Mouse (Mus musculus) common myeloid progenitor, adult 5-6 weeks (primary cell): Measurements from ENCODE around the gene 4930426L09Rik. TPM values are rescaled to one million over a fixed set of nuclear protein-coding genes. Genes with fewer than 3 reads are reported as not detected.

Source experiments
- ATAC-seq: replicated peaks from 2 replicates; pipeline ENCODE4 v1.8.0; 2016; ENCODE audit warnings: low read depth, mild to moderate bottlenecking, moderate TSS enrichment, inconsistent platforms; ENCODE audit not compliant: poor library complexity, severe bottlenecking
- total RNA-seq: library from RNA; stranded (forward); fragments of 200-1000, 187-1606 nt; gene quantifications from 2 replicates; pipeline ENCODE4 v1.2.3, GENCODE M21; 2017

Gene 4930426L09Rik
- not detected in 2 replicates for total RNA-seq

DNA sequence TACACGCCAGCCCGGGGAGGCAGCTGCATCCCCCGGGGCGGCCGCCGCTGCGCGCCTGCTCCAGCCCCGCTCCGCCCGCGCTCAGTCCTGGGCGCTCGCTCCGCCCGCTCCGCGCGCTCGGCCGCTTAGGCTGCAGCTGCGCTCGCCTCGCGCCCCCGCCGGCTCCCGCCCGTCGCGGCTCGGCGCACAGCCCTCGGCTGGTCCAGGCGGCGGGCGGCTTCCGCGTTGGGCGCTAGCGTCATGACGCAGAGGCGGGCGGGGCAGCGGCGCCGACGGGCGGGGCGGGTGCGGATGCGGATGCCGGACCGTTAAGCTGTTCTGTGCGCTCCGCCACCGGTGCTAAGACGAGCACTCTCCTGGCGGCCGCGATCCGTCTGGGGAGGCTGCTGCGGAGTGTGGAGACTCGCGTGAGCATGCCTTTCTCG, at the start of gene 4930426L09Rik, which contains the start of gene Pip4k2a:
4930426L09Rik (plus strand) TSS at position 290 of the 425 bp plus-strand sequence.
Pip4k2a (minus strand) TSS at position 73 of the 425 bp plus-strand sequence.
- peak; percentile 76 for ATAC-seq

DNA sequence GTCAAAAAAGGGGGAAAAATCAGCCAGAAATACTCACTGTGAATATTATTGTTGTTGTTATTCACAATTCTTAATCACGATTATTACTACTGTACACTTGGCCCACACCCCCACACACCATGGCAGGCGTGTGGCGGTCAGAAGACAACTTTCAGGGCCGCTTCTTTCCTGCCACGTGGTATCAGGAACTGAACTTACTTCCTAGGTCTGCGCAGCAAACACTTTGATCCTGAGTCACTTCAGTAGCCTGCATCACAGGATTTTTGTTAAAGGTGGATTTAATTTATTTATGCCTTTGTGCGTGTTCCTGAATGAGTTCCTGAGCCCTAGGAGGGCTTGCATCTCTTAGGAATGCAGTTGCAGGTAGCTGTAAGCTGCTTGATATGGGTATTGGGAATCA, 49.4 kb upstream of the 4930426L09Rik start:
- no peak for ATAC-seq

DNA sequence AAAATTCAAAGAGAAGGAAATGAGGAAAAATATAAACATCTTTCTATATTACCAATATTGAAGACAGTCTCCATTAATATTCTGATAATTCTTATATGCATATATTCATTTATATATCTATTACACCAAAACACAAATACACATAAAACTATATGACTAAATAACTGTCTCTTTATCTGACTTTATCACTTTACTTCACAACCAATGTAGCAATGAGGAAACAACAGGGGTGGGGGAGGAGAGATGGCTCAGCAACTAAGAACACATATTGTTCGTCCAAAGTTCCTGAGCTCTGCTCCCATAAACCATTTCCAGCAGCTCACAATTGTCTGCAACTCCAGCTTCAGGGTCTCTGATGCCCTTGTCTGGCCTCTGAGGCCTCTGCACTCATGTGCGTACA, 47.4 kb upstream of the 4930426L09Rik start:
- ATAC-seq = no peak

- ATAC-seq = peak; percentile 81
Observed at GRCm38 (mm10) chr2:18952102-18952673, 46.0 kb upstream of the 4930426L09Rik start.

DNA sequence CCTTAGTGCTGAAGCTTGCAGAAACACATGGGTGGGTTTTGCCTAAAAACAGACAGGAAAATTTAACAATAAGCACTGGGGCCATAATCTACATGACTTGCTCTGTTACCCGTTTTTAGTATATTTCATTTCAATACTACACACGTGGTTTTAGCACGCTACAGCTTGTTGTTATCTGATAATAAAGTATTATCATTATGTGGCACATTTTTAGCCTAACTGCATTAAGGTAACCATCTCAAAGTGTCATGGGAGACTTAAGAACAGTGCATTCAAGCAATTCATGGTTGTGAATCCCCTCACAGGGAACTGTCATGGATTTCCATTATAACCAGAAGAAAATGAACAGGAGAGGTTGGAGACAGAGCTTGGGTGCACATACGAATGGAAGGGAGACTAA, 43.7 kb upstream of the 4930426L09Rik start:
- ATAC-seq = no peak

DNA sequence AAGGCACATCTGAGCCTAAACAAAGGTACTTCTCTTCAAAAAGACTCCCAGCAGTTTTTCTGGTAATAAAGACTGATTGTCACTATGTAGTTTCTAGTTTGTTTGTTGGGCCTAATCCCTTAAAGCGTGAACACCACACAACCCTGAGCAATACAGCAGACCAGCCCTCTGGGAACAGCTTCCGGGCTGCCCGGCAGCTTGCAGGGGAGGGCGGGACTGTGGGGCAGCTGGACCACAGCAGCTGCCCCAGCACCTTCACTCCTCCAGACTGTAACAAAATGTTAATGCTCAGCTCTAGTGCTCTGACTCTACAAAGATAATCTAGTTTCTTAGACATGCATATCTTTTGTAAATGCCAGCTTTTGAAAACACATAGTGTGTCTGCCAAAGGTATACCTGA, 43.1 kb upstream of the 4930426L09Rik start:
- ATAC-seq = no peak

DNA sequence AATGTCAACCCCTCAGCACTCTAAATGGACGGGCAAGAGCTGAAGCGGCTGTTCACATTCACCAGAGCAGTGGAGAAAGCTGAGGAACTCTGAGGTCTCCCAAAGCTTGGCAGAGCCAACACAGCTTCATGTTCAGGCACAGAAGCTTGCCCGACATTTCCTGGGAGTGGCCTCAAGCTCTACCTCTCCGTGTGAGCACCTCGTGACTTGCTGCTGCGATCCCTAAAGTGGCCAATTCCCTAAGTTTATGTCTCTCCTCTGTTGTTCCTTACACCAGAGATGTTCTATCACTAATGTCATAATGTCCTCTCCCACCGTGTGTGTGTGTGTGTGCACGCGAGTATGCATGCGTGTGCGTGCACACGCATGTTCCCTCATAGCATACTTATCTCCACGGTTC, 42.5 kb upstream of the 4930426L09Rik start:
- no peak for ATAC-seq

DNA sequence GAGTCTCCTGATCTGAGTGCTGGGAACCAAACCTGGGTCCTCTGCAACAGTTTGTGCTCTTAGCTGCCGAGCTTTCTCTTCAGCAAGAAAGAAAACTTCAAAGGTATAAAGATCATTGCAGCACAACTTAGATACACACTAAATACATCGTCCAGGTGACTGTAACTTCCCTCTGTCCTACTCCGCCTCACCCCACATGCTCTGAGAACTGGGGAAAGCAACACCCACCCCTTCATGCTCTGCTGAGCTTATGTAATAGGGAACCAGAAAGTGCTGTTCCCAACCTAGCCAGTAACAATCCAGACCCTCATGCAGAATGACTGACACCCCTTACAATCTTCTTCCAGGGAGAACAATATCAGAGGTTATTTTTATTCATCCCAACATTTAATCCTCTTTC, 41.7 kb upstream of the 4930426L09Rik start:
- ATAC-seq = no peak

- no peak for ATAC-seq
Observed at GRCm38 (mm10) chr2:18956945-18957344, 41.2 kb upstream of the 4930426L09Rik start.

DNA sequence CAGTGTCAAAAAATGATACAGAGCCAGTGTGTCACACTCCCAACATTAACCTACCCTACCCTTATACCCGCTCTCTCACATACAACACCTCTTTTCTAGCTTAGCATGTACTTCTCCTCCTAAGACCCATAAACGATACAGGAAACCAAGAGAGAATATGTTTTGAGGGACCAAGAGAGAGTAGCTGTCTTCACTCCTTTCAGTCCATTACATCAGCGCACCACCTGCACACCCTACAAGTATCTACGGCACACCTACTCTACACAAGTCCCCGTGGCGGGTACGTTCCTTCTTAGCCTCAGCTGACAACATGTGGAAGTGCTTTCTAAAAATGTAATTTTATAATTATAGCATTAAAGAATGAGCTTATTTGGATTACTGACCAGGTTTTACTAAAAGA, 40.7 kb upstream of the 4930426L09Rik start:
- no peak for ATAC-seq

DNA sequence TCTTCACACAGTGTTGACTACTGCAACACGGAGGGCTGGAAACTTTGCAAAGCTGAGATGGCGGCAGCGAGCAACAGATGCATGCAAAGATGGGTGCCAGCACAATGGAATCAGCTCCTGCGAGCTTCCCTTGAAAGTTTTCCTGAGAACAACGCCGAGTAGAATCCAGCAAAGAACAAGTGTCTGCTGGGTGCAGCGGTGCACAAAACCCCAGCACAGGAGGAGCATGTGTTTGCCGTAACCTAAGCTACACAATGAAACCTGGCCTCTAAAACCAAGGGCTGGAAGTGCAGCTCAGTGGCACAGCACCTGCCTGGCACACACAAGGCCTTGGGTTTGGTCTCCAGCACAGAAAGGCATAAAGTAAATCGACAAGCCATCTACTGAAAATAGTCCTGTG, 40.1 kb upstream of the 4930426L09Rik start:
- ATAC-seq = no peak

GRCm38 (mm10) chr2:18958501-18958900, 39.6 kb upstream of the 4930426L09Rik start:
- peak; percentile 51 for ATAC-seq

- ATAC-seq = peak; percentile 31
Observed at GRCm38 (mm10) chr2:18959008-18959407, 39.1 kb upstream of the 4930426L09Rik start.

DNA sequence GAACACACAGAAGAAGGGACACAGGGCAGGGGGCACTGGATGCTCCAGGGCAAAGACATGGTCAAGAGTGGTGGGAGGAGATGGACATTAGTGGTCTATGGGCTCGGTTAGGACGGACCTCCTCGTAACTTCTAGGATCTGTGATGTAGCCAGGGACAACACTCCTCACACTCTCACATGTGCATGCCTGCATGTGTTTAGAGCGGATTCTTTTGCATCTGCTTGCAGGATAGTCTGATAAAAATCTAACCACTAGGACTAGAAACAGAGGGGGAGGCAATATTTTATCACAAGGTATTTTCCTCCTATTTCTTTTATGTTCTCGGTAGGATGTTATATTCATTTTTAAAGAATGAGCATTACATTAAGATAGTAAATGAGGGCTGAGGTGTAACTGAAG, 38.6 kb upstream of the 4930426L09Rik start:
- ATAC-seq = no peak

DNA sequence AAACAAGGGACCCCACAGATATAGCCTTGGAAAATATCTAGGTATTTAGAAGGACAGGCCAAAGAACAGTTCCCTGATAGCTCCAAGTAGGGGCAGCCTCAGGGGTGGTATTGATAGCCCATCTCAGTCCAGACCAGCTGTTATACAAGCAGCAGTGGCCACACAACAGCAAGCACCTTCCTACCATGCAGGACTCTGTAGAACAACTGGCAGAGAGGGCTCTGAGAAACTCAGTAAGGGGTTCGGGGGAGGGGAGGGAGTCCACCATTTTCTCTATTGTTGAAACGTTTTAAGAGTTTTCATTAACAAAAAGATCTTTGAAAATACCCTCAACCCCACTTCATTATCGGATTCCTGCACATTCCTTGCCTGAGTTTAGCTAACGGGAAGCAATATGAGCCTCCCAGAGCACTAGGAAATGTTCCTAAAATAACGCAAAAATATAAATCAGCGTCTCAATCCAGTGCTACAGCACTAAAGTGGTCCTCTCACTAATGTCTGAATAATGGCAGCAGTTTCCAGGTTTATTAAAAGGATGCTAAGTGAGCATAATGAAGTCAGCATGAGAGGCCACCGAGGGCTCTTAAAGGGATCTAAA, 37.7 kb upstream of the 4930426L09Rik start:
- ATAC-seq = no peak

DNA sequence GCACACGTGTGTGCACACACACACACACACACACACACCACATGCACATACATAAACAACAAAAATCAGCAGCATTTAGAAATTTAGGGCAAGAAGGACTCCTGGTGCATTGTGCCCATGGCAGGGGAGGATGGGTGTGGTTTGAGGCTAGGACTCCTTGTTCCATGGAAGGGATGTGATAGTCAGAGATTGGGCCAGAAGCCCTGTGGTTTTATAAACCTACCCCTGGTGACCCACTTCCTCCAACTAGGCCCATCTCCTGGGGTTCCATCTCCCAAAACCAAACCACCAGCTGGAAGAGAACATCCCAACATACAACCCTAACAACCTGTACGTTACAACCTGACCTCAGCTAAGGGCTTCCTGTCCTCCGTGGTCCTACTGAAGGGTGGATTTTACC, 35.6 kb upstream of the 4930426L09Rik start:
- peak; percentile 68 for ATAC-seq

DNA sequence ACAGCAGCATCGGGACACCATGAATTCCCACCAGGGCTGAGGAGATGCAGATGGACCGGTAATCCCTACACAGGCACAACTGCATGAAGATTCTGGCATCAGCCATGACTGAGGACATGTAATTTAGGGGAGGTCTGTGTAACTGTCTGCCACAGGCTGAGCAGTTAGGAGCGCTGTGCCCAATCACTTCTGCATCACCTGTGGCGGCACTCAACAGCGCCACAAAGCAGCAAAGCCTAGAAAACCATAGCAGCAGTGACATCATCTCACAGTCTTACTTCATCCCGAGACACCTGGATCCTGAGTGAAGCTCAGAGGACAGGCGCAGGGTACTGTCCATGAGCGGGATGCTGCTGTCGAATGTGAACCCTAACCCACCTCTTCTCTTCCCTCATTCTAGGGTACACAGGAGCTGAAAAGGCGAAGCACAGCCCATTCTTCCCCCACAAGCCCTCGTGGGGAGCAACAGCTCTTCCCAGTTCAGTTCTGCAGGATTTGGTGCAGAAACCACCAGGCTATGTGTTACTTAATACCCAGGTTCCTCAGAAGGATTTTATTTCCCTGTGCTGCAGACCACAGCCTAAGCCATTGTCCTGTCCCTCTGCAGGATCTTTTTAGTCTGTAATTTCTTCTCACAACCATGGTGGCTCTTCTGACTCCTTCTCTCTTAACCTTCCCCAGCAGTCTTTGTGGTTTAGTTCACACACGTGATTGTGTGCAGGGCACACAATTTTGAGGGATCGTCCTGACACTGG, 34.7 kb upstream of the 4930426L09Rik start:
- 0 out of 2 replicates have a peak, but pooled peaks have one; percentile 6 for ATAC-seq

DNA sequence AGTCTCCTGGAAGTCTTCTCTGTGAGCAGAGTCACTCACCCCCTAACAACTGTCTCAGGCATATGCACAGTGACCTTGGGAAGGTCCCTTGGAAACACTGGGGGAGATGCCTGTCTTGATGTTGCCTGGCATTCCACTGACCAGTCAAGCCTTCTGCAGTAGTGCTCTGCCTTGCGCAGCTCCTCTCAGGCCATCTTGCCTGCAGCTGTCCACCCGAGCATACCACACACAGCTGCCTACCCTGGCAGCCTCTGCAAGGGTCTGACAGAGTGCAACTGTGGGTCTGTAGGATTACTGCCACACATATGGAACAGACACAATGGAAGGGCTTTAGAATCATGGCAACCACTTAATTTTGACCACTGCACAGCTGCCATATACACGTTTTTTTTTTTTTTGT, 33.0 kb upstream of the 4930426L09Rik start:
- no peak for ATAC-seq

DNA sequence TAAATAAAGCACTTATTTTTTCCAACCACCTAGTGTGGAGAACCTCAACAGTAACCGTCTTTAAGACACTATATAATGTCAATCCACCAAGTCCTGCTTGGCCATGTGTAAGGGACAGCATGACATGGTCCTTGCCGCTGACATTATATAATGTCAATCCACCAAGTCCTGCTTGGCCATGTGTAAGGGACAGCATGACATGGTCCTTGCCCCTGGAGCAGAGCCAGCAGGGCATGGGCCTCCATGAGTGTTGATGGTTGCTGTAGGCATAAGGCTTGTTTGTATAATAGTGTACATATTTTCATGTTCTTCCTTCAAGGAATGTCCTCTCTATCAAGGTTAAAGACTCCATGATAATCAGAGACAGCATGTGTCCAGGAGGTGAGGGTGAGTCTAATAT, 32.2 kb upstream of the 4930426L09Rik start:
- no peak for ATAC-seq

DNA sequence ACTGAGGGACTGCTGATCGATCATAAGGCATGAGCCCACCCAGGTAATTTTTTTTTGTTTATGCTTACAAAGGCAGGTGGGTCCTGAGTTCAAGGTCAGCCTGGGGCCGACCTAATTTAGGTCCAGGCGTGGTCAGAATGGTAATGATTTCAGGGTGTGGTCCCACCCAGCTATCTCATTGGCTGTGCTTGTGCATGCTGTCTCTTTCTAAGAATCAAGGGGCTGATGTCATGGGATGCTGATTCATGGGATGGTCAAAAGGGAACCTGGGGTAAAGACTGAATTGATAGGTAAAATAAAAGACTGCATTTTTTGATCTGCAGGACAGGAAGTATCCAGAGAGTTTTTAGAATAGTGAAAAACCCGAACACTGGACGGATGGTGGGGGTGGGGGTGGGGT, 31.6 kb upstream of the 4930426L09Rik start:
- ATAC-seq = no peak

GRCm38 (mm10) chr2:18967451-18968063, 30.6 kb upstream of the 4930426L09Rik start:
- ATAC-seq = no peak
